Mouse (Mus musculus) forelimb bud, embryonic 11.5 days (tissue): ENCODE results near the gene Sec24a.
"Not testable (repeated sequence)": the region's sequence is repeated elsewhere in the genome, so short reads cannot be mapped to it uniquely, and the experiment has no call there.

Source experiments
- DNase-seq: peaks from one replicate; pipeline ENCODE4 v3.0.0-alpha.2; 2012; ENCODE audit warnings: low read depth, low spot score

Gene Sec24a

GRCm38 (mm10) chr11:51759941-51760657, 3.3 kb downstream of the Sec24a start:
- no peak for DNase-seq

- DNase-seq: no peak
These were observed 4.2 kb downstream of the Sec24a start for GRCm38 (mm10) chr11:51759251-51759650.

- not testable (repeated sequence) for DNase-seq
These were observed 5.2 kb downstream of the Sec24a start for GRCm38 (mm10) chr11:51758207-51758606.

DNA sequence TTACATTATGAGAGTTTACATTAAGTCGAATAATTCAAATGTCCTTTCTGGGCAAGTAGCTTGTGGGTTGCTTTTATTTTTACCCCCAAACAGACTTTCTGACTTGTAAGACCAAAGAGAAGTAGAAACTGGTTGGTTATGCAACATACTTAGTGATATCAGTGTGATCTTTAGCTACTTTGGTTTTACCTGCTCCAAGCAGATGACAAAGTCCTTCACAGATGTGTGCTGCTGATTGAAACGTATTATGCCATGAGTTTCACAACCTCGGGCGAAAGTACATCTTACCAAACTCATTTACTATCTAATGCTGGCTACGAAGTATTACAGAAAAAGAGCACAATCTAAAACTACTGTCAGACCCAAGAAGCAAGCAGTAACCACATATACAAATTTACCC, 5.8 kb downstream of the Sec24a start:
- no peak for DNase-seq

DNA sequence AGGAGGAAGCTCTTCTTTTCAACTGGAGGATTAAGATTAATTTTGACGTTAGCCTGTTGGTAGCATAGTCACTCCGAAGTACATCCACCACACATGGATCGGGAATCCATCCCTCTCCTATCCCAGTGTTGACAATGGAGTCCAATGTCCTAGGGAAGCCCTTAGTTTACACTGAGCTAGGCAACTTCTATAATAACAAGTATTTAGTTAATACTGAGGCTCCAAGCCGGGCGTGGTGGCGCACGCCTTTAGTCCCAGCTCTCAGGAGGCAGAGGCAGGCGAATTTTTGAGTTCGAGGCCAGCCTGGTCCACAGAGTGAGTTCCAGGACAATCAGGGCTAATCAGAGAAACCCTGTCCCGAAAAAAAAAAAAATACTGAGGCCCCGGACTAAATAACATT, 6.4 kb downstream of the Sec24a start:
- no peak for DNase-seq

- peak; percentile 86 for DNase-seq
These were observed 7.1 kb downstream of the Sec24a start for GRCm38 (mm10) chr11:51756352-51756771.

DNA sequence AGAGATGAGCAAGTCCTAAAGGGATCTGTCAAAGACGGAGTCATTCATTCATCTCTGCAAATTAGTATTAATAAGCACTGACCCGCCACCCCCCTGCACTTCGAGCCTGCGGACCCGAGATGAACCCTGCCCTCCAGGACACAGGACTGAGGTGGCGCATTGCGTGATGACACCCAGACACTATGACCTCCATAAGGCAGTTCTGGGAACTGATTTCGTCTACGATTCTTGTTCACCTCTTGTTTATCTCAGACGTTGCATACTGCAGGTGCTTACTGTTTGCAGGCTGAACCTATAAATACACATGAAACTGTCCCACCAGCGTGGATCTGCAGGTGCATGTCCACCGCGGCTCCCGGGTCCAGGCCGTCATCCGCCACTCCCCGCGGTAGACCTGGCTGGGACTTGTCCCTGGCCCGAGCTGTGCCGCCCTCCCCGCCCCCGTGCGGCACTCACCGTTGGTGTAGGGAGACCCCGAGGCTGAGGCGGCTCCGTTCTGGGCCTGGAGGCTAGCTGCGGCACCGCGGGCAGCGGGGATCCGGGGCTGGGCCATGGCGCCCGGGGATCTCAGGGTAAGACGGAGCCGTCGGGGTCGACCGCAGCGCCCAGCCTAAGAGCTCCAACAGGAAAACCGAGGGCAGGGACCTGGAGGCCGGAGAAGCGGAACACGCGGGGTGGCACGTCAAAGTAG, 7.7 kb downstream of the Sec24a start:
- DNase-seq: no peak

GRCm38 (mm10) chr11:51751623-51752225, 11.7 kb downstream of the Sec24a start:
- not testable (repeated sequence) for DNase-seq

DNA sequence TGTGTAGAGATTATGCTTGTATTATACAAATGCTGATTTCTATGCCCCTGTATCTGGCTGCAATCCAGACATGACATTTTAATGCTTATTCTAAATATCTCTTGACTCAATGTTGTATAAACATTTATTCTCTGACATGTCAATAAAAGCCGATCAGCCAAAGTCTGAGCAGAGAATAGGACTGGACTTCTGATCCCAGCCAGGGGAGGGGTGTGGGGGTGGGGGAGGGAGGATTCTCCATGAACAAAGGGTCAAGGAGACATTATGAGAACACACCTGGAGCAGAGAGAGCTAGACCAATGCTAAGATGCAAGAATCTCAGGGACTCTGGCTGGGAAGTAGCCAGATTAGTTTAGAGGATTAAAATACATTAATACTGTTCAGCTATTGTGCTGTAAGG, 17.3 kb downstream of the Sec24a start:
- DNase-seq: no peak

GRCm38 (mm10) chr11:51740701-51741100, 22.7 kb downstream of the Sec24a start:
- no peak for DNase-seq

- DNase-seq: no peak
These were observed 24.6 kb downstream of the Sec24a start for GRCm38 (mm10) chr11:51738651-51739403.

DNA sequence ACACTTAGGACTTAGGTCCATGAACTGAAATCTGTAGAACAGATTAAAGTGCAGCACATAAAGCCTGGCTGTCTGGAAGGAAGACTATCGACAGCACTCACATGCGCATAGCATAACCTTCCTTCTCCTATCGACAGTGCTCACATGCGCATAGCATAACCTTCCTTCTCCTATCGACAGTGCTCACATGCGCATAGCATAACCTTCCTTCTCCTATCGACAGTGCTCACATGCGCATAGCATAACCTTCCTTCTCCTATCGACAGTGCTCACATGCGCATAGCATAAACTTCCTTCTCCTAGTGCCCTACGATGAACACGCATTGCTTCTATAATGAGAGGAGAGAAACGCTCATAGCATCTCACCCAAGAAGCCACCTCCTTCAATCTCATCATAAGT, 29.2 kb downstream of the Sec24a start:
- not testable (repeated sequence) for DNase-seq

GRCm38 (mm10) chr11:51732883-51733282, 30.6 kb downstream of the Sec24a start:
- no peak for DNase-seq

DNA sequence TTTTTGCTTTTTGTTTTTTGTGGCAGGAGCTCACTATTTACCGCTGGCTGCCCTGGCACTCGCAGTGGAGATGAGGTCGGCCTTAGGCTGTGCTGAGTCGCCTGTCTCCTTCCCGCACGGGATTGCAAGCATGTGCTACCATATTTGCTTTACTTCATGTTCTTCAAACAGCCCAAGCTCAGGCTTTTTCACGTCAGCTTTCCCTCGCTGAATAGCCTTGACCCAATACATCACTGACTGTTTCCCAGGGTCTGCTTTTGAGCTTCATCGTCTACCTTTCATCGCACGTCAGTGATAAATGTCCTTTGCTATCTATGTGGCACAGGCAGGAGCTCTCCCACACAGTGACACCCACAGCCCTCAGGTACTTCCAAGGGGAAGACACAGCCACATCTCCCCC, 42.4 kb downstream of the Sec24a start:
- no peak for DNase-seq

GRCm38 (mm10) chr11:51707080-51707479, 56.4 kb downstream of the Sec24a start:
- no peak for DNase-seq

GRCm38 (mm10) chr11:51706451-51706850, 57.0 kb downstream of the Sec24a start:
- DNase-seq: no peak

GRCm38 (mm10) chr11:51703379-51703998, 59.9 kb downstream of the Sec24a start:
- DNase-seq: peak; percentile 31

- no peak for DNase-seq
These were observed 60.6 kb downstream of the Sec24a start for GRCm38 (mm10) chr11:51702831-51703230.

DNA sequence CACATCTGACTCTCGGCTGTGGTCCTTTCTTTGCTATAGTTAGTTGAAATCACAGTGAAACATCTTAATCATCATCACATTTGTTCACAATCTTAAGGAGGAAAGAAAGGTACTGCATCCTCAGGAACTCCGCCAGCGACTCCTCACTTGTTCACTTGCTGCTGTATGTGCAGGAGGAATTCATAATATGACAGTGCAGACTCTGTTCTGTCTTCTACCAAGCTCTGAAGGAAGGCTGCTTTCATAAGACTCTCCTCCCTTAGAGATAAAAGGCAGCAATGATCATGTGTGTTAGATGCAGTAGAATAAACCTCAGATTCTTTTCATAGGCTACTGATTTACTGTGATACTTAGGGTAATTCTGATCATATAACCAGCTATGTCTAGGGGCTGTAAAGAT, 68.5 kb downstream of the Sec24a start:
- DNase-seq: no peak

- DNase-seq: not testable (repeated sequence)
These were observed 72.8 kb downstream of the Sec24a start for GRCm38 (mm10) chr11:51690597-51690996.

- no peak for DNase-seq
These were observed 74.1 kb downstream of the Sec24a start for GRCm38 (mm10) chr11:51689343-51689742.
